Mouse (Mus musculus): ENCODE results near the gene Gm10354.
"Not testable (repeated sequence)": the region's sequence is repeated elsewhere in the genome, so short reads cannot be mapped to it uniquely, and the experiment has no call there.

Gene Gm10354

GRCm38 (mm10) chr5:14978835-14979234 is at the start of gene Gm10354:
Gene Gm10354 (minus strand): TSS chr5:14978935.
- not testable (repeated sequence) for DNase-seq (ENCODE audit: low spot score in 2 of 2)

- not testable (repeated sequence) for DNase-seq (ENCODE audit: low spot score in 2 of 2)
These were observed 45.6 kb upstream of the Gm10354 start for GRCm38 (mm10) chr5:15024316-15024715.

- not testable (repeated sequence) for DNase-seq (ENCODE audit: low spot score in 2 of 2)
These were observed 41.3 kb upstream of the Gm10354 start for GRCm38 (mm10) chr5:15020067-15020466.

GRCm38 (mm10) chr5:15010639-15011582 is 32.2 kb upstream of the Gm10354 start:
- DNase-seq (ENCODE audit: low spot score in 2 of 2): not testable (repeated sequence)

- DNase-seq (ENCODE audit: low spot score in 2 of 2): not testable (repeated sequence)
These were observed 28.2 kb upstream of the Gm10354 start for GRCm38 (mm10) chr5:15006907-15007306.

- DNase-seq (ENCODE audit: low spot score in 2 of 2): not testable (repeated sequence)
These were observed 27.6 kb upstream of the Gm10354 start for GRCm38 (mm10) chr5:15006288-15006687.

GRCm38 (mm10) chr5:15005584-15005983 is 26.8 kb upstream of the Gm10354 start:
- DNase-seq (ENCODE audit: low spot score in 2 of 2): not testable (repeated sequence)

- DNase-seq (ENCODE audit: low spot score in 2 of 2): not testable (repeated sequence)
These were observed 26.1 kb upstream of the Gm10354 start for GRCm38 (mm10) chr5:15004569-15005562.

GRCm38 (mm10) chr5:14998077-14998476 is 19.3 kb upstream of the Gm10354 start:
- not testable (repeated sequence) for DNase-seq (ENCODE audit: low spot score in 2 of 2)

- not testable (repeated sequence) for DNase-seq (ENCODE audit: low spot score in 2 of 2)
These were observed 18.8 kb upstream of the Gm10354 start for GRCm38 (mm10) chr5:14997556-14997955.

GRCm38 (mm10) chr5:14996670-14997249 is 18.0 kb upstream of the Gm10354 start:
- not testable (repeated sequence) for DNase-seq (ENCODE audit: low spot score in 2 of 2)

GRCm38 (mm10) chr5:14994124-14994523 is 15.4 kb upstream of the Gm10354 start:
- DNase-seq (ENCODE audit: low spot score in 2 of 2): not testable (repeated sequence)

- not testable (repeated sequence) for DNase-seq (ENCODE audit: low spot score in 2 of 2)
These were observed 11.8 kb upstream of the Gm10354 start for GRCm38 (mm10) chr5:14990375-14991158.

GRCm38 (mm10) chr5:14986649-14987387 is 8.1 kb upstream of the Gm10354 start:
- not testable (repeated sequence) for DNase-seq (ENCODE audit: low spot score in 2 of 2)

GRCm38 (mm10) chr5:14977368-14977767 is 1.4 kb downstream of the Gm10354 start:
- not testable (repeated sequence) for DNase-seq (ENCODE audit: low spot score in 2 of 2)

GRCm38 (mm10) chr5:14975294-14975693 is 3.4 kb downstream of the Gm10354 start:
- DNase-seq (ENCODE audit: low spot score in 2 of 2): not testable (repeated sequence)

GRCm38 (mm10) chr5:14972841-14973240 is 5.9 kb downstream of the Gm10354 start:
- not testable (repeated sequence) for DNase-seq (ENCODE audit: low spot score in 2 of 2)

- DNase-seq (ENCODE audit: low spot score in 2 of 2): not testable (repeated sequence)
These were observed 14.9 kb downstream of the Gm10354 start for GRCm38 (mm10) chr5:14963821-14964220.

GRCm38 (mm10) chr5:14961502-14961901 is 17.2 kb downstream of the Gm10354 start:
- DNase-seq (ENCODE audit: low spot score in 2 of 2): not testable (repeated sequence)

Data from spleen, postnatal 36 days (tissue).